Mouse (Mus musculus) heart, postnatal 25 days (tissue): Measurements from ENCODE around the gene Gm13178. TPM values are rescaled to one million over a fixed set of nuclear protein-coding genes. Genes with fewer than 3 reads are reported as not detected.

Source experiments
- DNase-seq: peaks from one replicate; pipeline ENCODE4 v3.0.0; 2022; ENCODE audit warnings: low spot score
- intact Hi-C: fragments of 180-260 bp; cut with DNase I; formaldehyde crosslinking; loops from one replicate; pipeline ENCODE4 v1.15.1; 2025
- total RNA-seq, 2 experiments: library from RNA; stranded (reverse); gene quantifications; 2 replicates each; pipeline ENCODE4 v1.2.3; 2021

The Gm13178 gene
- not detected for total RNA-seq

DNA sequence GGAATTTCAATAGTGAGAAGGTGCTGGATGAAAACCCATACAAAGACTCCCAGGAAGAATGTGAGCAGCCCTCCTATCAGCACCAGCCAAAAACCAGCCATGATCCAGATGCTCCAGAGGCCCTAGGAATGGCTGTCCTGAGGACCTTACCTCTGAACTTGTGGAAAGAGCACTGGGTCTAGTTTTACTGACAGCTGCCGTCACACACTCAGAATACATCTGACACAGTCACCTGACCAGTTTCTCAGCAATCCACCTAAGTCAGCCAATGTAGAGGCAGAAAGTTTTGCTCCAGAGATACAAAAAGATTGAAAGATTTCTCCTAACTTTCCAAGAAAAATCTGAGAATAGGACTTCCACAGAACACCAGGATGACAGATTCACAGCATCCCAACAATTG is at the start of gene Gm13178:
TSS of gene Gm13178 (minus strand) at position 101 of the 400 bp plus-strand sequence.
- intact Hi-C loops, result no loop called here
- no peak for DNase-seq

DNA sequence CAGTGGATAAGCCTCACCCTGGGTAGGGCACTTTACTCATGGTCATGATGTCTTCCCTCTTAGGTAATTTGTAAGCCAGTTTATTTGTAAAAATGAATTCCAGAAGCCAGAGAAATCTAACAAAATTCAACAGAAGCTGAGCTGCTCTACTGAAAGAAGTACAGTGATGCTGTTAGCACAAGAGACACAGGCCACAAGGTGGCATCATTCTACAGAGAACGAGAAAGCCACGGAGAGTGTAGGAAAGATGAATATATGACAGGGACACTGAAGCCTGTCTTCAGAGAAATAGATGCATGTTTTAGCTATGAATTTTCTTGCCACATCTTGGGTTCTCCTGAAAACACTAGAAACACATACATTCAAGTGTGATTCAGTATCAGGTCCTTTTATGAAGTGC is 44.5 kb upstream of the Gm13178 start:
- intact Hi-C loops, result loop anchor here (5.0 to 10.0 kb wide), 5 partner anchors 107 to 532 kb away; no protein-coding TSS in a partner anchor
- no peak for DNase-seq

DNA sequence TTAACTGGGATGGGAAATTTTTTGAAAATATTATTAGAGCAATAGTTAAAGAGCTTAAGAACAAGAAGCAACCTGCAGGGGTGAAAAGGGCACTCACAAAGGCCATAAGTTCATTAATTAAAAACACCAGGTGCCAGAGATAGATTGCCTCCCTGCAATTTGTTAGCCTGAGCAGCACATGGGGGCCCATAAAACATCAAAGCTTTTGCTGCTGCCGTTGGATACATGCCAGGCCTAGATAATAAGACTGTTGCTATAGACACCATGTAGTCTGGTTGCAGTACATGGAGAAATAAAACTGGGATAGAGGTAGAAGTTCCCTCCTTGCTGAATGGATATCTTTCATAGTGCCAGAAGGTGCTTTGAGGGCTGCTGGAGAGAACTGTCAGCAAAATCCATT is 27.9 kb upstream of the Gm13178 start:
- DNase-seq, result no peak
- intact Hi-C loops, result no loop called here

DNA sequence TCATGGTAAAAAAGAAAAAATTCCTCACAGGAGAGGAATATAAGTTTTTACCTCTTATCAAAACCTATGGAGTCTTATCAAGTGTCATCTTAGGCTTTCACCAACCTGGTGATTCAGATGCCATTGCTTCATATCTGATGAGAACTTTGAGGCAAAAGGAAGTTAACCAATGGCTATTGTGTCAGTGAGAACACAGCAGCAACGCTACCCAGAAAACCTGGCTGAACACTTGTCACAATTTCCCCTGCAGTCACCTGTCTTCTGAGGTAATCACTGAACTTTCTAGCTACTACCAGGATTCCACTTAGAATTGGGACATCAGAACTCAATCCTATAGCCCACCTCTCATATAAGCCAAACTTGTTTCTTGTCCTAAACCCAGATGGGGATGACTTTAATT is 1.5 kb downstream of the Gm13178 start:
- DNase-seq, result no peak
- intact Hi-C loops, result no loop called here

DNA sequence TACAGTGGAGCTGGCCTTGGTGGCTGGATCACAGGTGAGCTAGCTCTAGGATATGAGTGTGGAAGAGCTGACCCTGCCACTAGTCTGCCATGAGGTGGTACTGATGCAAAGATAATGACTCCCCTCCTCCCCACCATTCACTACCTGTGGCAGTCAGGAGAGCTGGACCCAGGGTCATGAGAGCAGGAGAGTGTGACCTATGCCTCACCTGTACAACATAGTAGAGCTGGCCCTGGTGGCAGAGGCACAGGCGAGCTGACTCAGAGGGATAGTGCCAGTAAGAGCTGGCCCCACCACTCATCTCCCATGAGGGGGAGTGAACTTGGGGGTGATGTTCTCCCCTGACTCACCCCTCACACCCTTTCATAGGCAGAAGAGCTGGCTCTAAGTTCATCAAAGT is 2.9 kb downstream of the Gm13178 start:
- DNase-seq, result no peak
- intact Hi-C loops, result no loop called here

DNA sequence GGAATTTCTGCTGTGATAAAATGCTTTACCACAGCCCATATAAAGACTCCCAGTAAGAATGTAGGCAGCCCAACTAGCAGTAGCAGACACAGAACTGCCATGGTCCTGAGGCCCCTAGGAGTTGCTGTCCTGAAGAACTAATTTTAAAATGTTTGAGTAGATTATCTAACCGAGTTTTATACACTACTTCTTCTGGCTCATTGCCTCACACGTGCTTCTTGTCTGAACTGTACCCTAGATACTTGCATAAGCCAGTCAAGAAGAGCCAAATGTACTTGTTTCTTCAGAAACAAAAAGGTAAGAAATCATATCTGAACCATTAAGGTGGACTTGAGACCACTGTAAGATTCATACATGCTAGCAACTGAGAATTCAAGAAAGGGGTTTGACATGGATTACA is 34.9 kb downstream of the Gm13178 start, which contains the start of gene Gm436:
TSS of gene Gm436 (minus strand) at position 101 of the 400 bp plus-strand sequence.
- DNase-seq, result no peak
- intact Hi-C loops, result no loop called here

Other genes starting within 250 kb of the Gm13178 start
- gene 9430007A20Rik, start 201.6 kb downstream of the Gm13178 start, total RNA-seq, result not detected
- not detected for gene Gm13124, start 156.3 kb downstream of the Gm13178 start, total RNA-seq
- gene Aadacl4, start 107.7 kb downstream of the Gm13178 start, total RNA-seq, result not detected
- gene Gm436, start 35.0 kb downstream of the Gm13178 start, total RNA-seq, result not detected
- not detected for gene Gm438, start 65.2 kb upstream of the Gm13178 start, total RNA-seq
- gene Dhrs3, start 171.4 kb upstream of the Gm13178 start, total RNA-seq, result 100 to 1,000 TPM; 112 to 126 TPM